Mouse (Mus musculus) hindbrain, embryonic 14.5 days (tissue): ENCODE data around the gene BC055324. TPM values are rescaled to one million over a fixed set of nuclear protein-coding genes. Genes with fewer than 3 reads are reported as not detected.

Source experiments
- ATAC-seq: fragments of 200-750 bp; cut with Nextera tagmentation; 2 replicates; pipeline ENCODE4 v1.8.0; 2017; ENCODE audit warnings: moderate number of reproducible peaks, mild to moderate bottlenecking, moderate TSS enrichment, moderate library complexity; ENCODE audit not compliant: low FRiP score
- DNase-seq: peaks from one replicate; pipeline ENCODE4 v3.0.0-alpha.2; 2015; ENCODE audit warnings: low spot score
- H3K27ac ChIP-seq: fragments of 300-500 bp; sonication (generic); 2 replicates; pipeline ENCODE4 v1.5.1; 2014; ENCODE audit warnings: mild to moderate bottlenecking, moderate library complexity
- H3K27me3 ChIP-seq: fragments of 300-500 bp; sonication (generic); 2 replicates; pipeline ENCODE4 v1.6.1; 2014; ENCODE audit warnings: mild to moderate bottlenecking, low read length, mixed read lengths; ENCODE audit not compliant: control insufficient read depth, insufficient read depth
- H3K36me3 ChIP-seq: fragments of 300-500 bp; sonication (generic); replicated peaks from 2 replicates; pipeline ENCODE4 v1.6.1; 2014; ENCODE audit not compliant: control insufficient read depth, insufficient read depth
- H3K4me1 ChIP-seq: fragments of 300-500 bp; sonication (generic); replicated peaks from 2 replicates; pipeline ENCODE4 v1.6.1; 2014; ENCODE audit warnings: antibody characterized with exemption, low read length, mixed read lengths; ENCODE audit not compliant: control insufficient read depth, insufficient read depth
- H3K4me2 ChIP-seq: fragments of 300-500 bp; sonication (generic); replicated peaks from 2 replicates; pipeline ENCODE4 v1.6.1; 2014; ENCODE audit warnings: mild to moderate bottlenecking, moderate library complexity
- H3K4me3 ChIP-seq: fragments of 300-500 bp; sonication (generic); replicated peaks from 2 replicates; pipeline ENCODE4 v1.5.1; 2014; ENCODE audit warnings: mild to moderate bottlenecking, low read length
- H3K9ac ChIP-seq: fragments of 300-500 bp; sonication (generic); 2 replicates; pipeline ENCODE4 v1.6.1; 2014
- H3K9me3 ChIP-seq: fragments of 300-500 bp; sonication (generic); 2 replicates; pipeline ENCODE4 v1.6.1; 2016; ENCODE audit warnings: low read length; ENCODE audit not compliant: control insufficient read depth
- WGBS: fragments of 180-500 bp; shearing (Covaris S2); extraction: QIAGEN DNeasy Blood & Tissue Kit; methylation state at CpG from one replicate; pipeline ENCODE4 v1.1.7; 2014; 5-methylcytosine and 5-hydroxymethylcytosine counted together
- polyA plus RNA-seq: library from polyadenylated mRNA; unstranded; fragments of >200 nt; fragmentation: Nextera tagmentation; extraction: Ambion mirVana; gene quantifications from 2 replicates; pipeline ENCODE4 v1.2.1, GENCODE M21; 2014

BC055324 gene
- polyA plus RNA-seq, 1 experiment from 2014 or later: 5.5 TPM

DNA sequence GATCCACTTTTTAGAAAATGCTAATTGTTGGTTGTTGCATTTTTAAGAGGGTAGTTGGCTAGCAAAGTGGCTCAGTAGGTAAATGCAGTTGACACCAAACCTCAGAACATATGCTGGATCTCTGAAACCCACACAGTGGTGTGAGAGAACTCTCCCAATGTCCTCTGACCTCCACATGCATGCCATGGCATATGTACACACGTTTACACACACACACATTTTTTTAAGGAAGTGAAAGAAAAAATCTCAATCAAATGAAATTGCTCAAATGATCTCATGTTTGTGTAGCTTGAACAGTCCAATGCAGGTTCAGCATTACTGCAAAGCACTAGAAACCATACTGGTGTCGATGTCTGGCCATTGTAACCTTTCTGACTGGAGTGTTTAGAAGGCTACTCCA is 95.0 kb downstream of the BC055324 start:
- no peaks in the 10 kb centered on the region for H3K4me1 ChIP-seq
- no peak for DNase-seq
- WGBS: 89% methylated on average over 2 of the region's 2 CpGs
- no peak overlapping the region for H3K4me2 ChIP-seq
- no peak overlapping the region for H3K27ac ChIP-seq
- H3K4me3 ChIP-seq: no peak overlapping the region
- H3K36me3 ChIP-seq: peaks cover 17% of the 10 kb centered on the region
- no peaks in the 10 kb centered on the region for H3K9me3 ChIP-seq
- no peaks in the 10 kb centered on the region for H3K27me3 ChIP-seq
- no peak overlapping the region for H3K9ac ChIP-seq
- ATAC-seq: no peak

DNA sequence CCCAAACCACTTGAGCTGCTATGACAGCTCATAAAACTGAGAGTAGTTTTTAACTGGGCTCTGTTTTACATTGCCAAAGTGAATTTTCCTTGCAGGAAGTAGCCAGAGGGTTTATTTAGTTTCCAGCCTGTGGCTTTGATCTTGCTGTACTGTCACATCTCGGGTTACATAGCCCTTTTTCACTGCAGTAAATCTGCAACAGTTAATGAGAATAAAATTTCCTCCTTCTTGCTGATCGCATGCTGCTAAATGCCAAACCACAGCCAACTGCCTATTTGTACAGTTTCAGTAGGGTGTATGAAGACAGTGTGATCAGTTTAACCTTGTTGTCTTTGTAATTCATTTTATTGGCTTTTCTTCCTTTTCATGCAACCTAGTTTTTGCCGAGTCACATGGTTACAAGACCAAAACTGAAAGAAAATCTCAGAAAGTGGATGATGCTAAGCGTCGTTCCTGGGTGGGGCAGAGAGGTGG is 96.3 kb downstream of the BC055324 start:
- Histone ChIP-seq H3K4me1 (no peaks in the 10 kb centered on the region), H3K27ac (no peak overlapping the region), H3K9ac (no peak overlapping the region), H3K4me2 (no peak overlapping the region), H3K9me3 (no peaks in the 10 kb centered on the region), H3K27me3 (no peaks in the 10 kb centered on the region), H3K36me3 (peaks cover 17% of the 10 kb centered on the region), H3K4me3 (no peak overlapping the region)
- no peak for ATAC-seq
- DNase-seq: no peak
- WGBS: 79% methylated on average over 5 of the region's 5 CpGs

Other genes starting within 250 kb of the BC055324 start
- gene Kifap3, start 215.2 kb downstream of the BC055324 start, polyA plus RNA-seq: 150 and 160 TPM in 2 replicates
- gene Scyl3, start 65.7 kb downstream of the BC055324 start, polyA plus RNA-seq: 16.6 and 19.1 TPM in 2 replicates
- 8.2 and 9.1 TPM in 2 replicates for gene Mettl18, start 93 bp upstream of the BC055324 start, polyA plus RNA-seq
- gene Sele, start 53.4 kb upstream of the BC055324 start, polyA plus RNA-seq: not detected in 2 replicates
- 0.13 TPM in 1 of 2 replicates, not detected in the other for gene Sell, start 67.2 kb upstream of the BC055324 start, polyA plus RNA-seq
- not detected in 2 replicates for gene Selp, start 120.5 kb upstream of the BC055324 start, polyA plus RNA-seq
- gene F5, start 157.0 kb upstream of the BC055324 start, polyA plus RNA-seq: 0.18 and 0.24 TPM in 2 replicates